Mouse (Mus musculus) ovary, postnatal 10 days (tissue): Measurements from ENCODE around the gene 1600014C23Rik.

Experiments
- DNase-seq: peaks from one replicate; pipeline ENCODE4 v3.0.0; 2022; ENCODE audit warnings: low spot score

The 1600014C23Rik gene

GRCm38 (mm10) chr17:45689120-45689519 lies 44.5 kb downstream of the 1600014C23Rik start:
- DNase-seq: no peak

GRCm38 (mm10) chr17:45686716-45687115 lies 46.9 kb downstream of the 1600014C23Rik start, which contains the start of gene Tmem63b:
TSS of gene Tmem63b (minus strand) at chr17:45686905.
- no peak for DNase-seq

GRCm38 (mm10) chr17:45686093-45686619 lies 47.5 kb downstream of the 1600014C23Rik start, which contains the start of gene Mrpl14:
TSS of gene Mrpl14 (plus strand) at chr17:45686322.
- DNase-seq: peak; percentile 87

- no peak for DNase-seq
These were observed 48.2 kb downstream of the 1600014C23Rik start for GRCm38 (mm10) chr17:45685171-45686092.

GRCm38 (mm10) chr17:45684667-45685131 lies 48.9 kb downstream of the 1600014C23Rik start:
- DNase-seq: no peak
